11 mouse cellular contexts compared by ENCODE assay signal in the genomic region with DNA sequence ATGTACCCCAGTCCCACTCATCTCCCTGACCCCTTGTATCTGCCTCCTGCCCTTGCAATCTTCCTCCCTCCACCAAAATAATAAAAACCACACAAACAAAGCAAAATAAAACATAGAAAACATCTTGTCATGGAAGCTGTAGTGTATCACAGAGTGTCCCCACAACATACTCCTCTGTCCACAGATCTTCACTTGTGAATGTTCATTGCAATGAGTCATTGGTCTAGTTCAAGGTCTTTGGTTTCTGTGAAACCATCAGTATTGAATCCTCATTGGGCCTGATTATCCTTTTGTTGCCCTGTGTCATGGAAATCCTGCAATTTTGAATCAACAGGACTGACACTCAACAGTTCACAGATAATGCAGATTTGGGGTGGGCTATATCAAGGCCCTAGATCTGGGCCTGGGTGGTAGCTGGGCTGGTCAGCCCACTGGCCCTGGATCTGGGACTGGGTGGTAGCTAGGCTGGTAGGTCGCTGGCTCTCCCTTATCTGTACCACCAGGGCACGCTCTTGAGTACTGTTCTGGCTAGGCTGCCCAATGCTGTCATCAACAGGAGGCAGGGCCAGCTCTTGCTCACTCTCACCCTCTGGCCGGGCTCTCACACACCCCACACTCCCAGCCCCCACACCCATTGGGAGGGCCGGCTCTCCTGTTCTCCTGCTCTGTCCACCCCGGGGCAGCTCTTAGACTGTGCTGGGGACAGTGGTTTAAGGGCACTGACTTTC.
A peak's percentile ranks its signal among the peaks of the same experiment; 100 is the strongest.
DNase-seq lines count a peak whose midpoint lies in the region; ATAC-seq lines count a peak whose summit lies in the region.
"Had no signal": no experiment of that assay in that cellular context is flagged by ENCODE, and none has a peak within 500 bp of the region (broad histone marks: within the 10 kb centered on the region; RNA-seq: fewer than 3 reads in every experiment).

No protein-coding gene starts in this region.

- intact Hi-C loops in left cerebral cortex, postnatal 25 days (cut with DNase I): no loop called here

- H3K4me2 ChIP-seq in forebrain, embryonic 13.5 days: no peak overlapping the region
- H3K4me2 ChIP-seq in forebrain, embryonic 15.5 days (replicated peaks): no peak overlapping the region
- H3K4me2 ChIP-seq in heart, embryonic 15.5 days: no peak overlapping the region
- no peak overlapping the region for H3K4me2 ChIP-seq in lung, embryonic 16.5 days (ENCODE audit: low read depth, low read length)
- H3K4me2 ChIP-seq: stomach, embryonic 15.5 days had no signal

- H3K4me3 ChIP-seq in forebrain, embryonic 13.5 days: no peak overlapping the region
- H3K4me3 ChIP-seq in forebrain, embryonic 15.5 days: no peak overlapping the region
- H3K4me3 ChIP-seq in heart, embryonic 15.5 days: no peak overlapping the region
- no peak overlapping the region for H3K4me3 ChIP-seq in lung, embryonic 16.5 days (ENCODE audit: low read length)
- H3K4me3 ChIP-seq in hindbrain, embryonic 10.5 days: no peak overlapping the region
- H3K4me3 ChIP-seq: stomach, embryonic 15.5 days had no signal

- H3K9ac ChIP-seq in forebrain, embryonic 13.5 days: no peak overlapping the region
- no peak overlapping the region for H3K9ac ChIP-seq in forebrain, embryonic 15.5 days (replicated peaks)
- no peak overlapping the region for H3K9ac ChIP-seq in heart, embryonic 15.5 days
- H3K9ac ChIP-seq in lung, embryonic 16.5 days (ENCODE audit: low read length): no peak overlapping the region
- H3K9ac ChIP-seq: stomach, embryonic 15.5 days had no signal

- H3K27ac ChIP-seq in forebrain, embryonic 13.5 days: no peak overlapping the region
- no peak overlapping the region for H3K27ac ChIP-seq in forebrain, embryonic 15.5 days (replicated peaks)
- H3K27ac ChIP-seq in heart, embryonic 15.5 days: no peak overlapping the region
- no peak overlapping the region for H3K27ac ChIP-seq in lung, embryonic 16.5 days (ENCODE audit: low read length)
- H3K27ac ChIP-seq in hindbrain, embryonic 10.5 days: no peak overlapping the region
- H3K27ac ChIP-seq: stomach, embryonic 15.5 days had no signal

- no peaks in the 10 kb centered on the region for H3K36me3 ChIP-seq in forebrain, embryonic 13.5 days (ENCODE audit: poor library complexity, severe bottlenecking)
- no peaks in the 10 kb centered on the region for H3K36me3 ChIP-seq in forebrain, embryonic 15.5 days
- no peaks in the 10 kb centered on the region for H3K36me3 ChIP-seq in heart, embryonic 15.5 days
- no peaks in the 10 kb centered on the region for H3K36me3 ChIP-seq in lung, embryonic 16.5 days (ENCODE audit: control insufficient read depth, insufficient read depth, low read length)
- no peaks in the 10 kb centered on the region for H3K36me3 ChIP-seq in hindbrain, embryonic 10.5 days
- H3K36me3 ChIP-seq: stomach, embryonic 15.5 days had no signal

- no peaks in the 10 kb centered on the region for H3K27me3 ChIP-seq in forebrain, embryonic 13.5 days
- no peaks in the 10 kb centered on the region for H3K27me3 ChIP-seq in forebrain, embryonic 15.5 days
- H3K27me3 ChIP-seq in heart, embryonic 15.5 days: no peaks in the 10 kb centered on the region
- no peaks in the 10 kb centered on the region for H3K27me3 ChIP-seq in lung, embryonic 16.5 days (ENCODE audit: control insufficient read depth, insufficient read depth, low read depth, low read length)
- H3K27me3 ChIP-seq in hindbrain, embryonic 10.5 days (ENCODE audit: insufficient read depth, poor library complexity, severe bottlenecking): no peaks in the 10 kb centered on the region
- H3K27me3 ChIP-seq: stomach, embryonic 15.5 days had no signal

- no peaks in the 10 kb centered on the region for H3K9me3 ChIP-seq in forebrain, embryonic 13.5 days (replicated peaks)
- H3K9me3 ChIP-seq in forebrain, embryonic 15.5 days: no peaks in the 10 kb centered on the region
- H3K9me3 ChIP-seq in heart, embryonic 15.5 days (replicated peaks): no peaks in the 10 kb centered on the region
- H3K9me3 ChIP-seq in lung, embryonic 16.5 days (ENCODE audit: control insufficient read depth, low read length): no peaks in the 10 kb centered on the region
- no peaks in the 10 kb centered on the region for H3K9me3 ChIP-seq in hindbrain, embryonic 10.5 days
- H3K9me3 ChIP-seq: stomach, embryonic 15.5 days had no signal

- WGBS in forebrain, embryonic 13.5 days: 74% methylated on average over 5 of the region's 5 CpGs
- 77% methylated on average over 5 of the region's 5 CpGs for WGBS in forebrain, embryonic 15.5 days
- 27% methylated on average over 5 of the region's 5 CpGs for WGBS in heart, embryonic 15.5 days
- WGBS in lung, embryonic 16.5 days: 68% methylated on average over 5 of the region's 5 CpGs
- 76% methylated on average over 5 of the region's 5 CpGs for WGBS in hindbrain, embryonic 10.5 days

- H3K4me1 ChIP-seq in forebrain, embryonic 13.5 days: no peaks in the 10 kb centered on the region
- H3K4me1 ChIP-seq in forebrain, embryonic 15.5 days: no peaks in the 10 kb centered on the region
- peaks cover 22% of the 10 kb centered on the region for H3K4me1 ChIP-seq in heart, embryonic 15.5 days (replicated peaks)
- H3K4me1 ChIP-seq in lung, embryonic 16.5 days (replicated peaks; ENCODE audit: control insufficient read depth, insufficient read depth, low read length): no peaks in the 10 kb centered on the region
- no peaks in the 10 kb centered on the region for H3K4me1 ChIP-seq in hindbrain, embryonic 10.5 days (replicated peaks)

- 0 out of 2 replicates have a peak, but pooled peaks have one; percentile 30 for ATAC-seq in forebrain, embryonic 13.5 days
- no peak for ATAC-seq in forebrain, embryonic 15.5 days (replicated peaks)
- peak; percentile 80 for ATAC-seq in heart, embryonic 15.5 days (replicated peaks; ENCODE audit: insufficient number of reproducible peaks, insufficient read depth, low FRiP score, low read depth)
- peak; percentile 51; the same call in 1 of the 2 replicates for ATAC-seq in lung, embryonic 16.5 days (ENCODE audit: low read depth)
- no peak for ATAC-seq in cerebellum, adult (ENCODE audit: insufficient number of reproducible peaks, low FRiP score, low TSS enrichment)

- DNase-seq in adrenal gland, postnatal 36 days: peak; percentile 46 to 48
- DNase-seq in left cerebral cortex, postnatal 25 days (ENCODE audit: low spot score in 2 of 2): no peak
- DNase-seq in hindbrain, embryonic 10.5 days (ENCODE audit: low spot score): no peak
- DNase-seq: kidney, adult 11 months; retina, postnatal 1 day had no signal

Comparison
In these comparisons a context has a peak if more than half of its experiments do, and no peak if none do; other contexts are left out.
1. ATAC-seq: peak in forebrain, embryonic 13.5 days (single experiment), heart, embryonic 15.5 days (single experiment) and lung, embryonic 16.5 days (single experiment); none in forebrain, embryonic 15.5 days (single experiment) and cerebellum, adult (single experiment).
2. DNase-seq: peak in adrenal gland, postnatal 36 days (2 of 2); none in left cerebral cortex, postnatal 25 days (0 of 2) and hindbrain, embryonic 10.5 days (single experiment).